Mouse (Mus musculus) lung, adult 2 months (tissue): ENCODE measurements around the gene Tjp3.

Experiments used
- CTCF ChIP-seq: fragments of 200-500 bp; IDR thresholded peaks from 2 replicates; pipeline ENCODE4 v1.5.1; 2011; ENCODE audit warnings: mild to moderate bottlenecking, low read length, control low read depth; ENCODE audit not compliant: insufficient read depth
- POLR2A ChIP-seq: fragments of 200-500 bp; IDR thresholded peaks from 2 replicates; pipeline ENCODE4 v1.6.1; 2011; ENCODE audit warnings: low read depth, mild to moderate bottlenecking, control low read depth, low read length, borderline replicate concordance; ENCODE audit errors: extremely low read depth

GRCm38 (mm10) chr10:81323791-81324530, 32.6 kb upstream of the Tjp3 start:
- TF ChIP-seq POLR2A, result no peak
- no peak for TF ChIP-seq CTCF
